Mouse (Mus musculus): ENCODE results near the gene Cdc40.

GRCm38 (mm10) chr10:40885432-40885831 is 2.3 kb upstream of the Cdc40 start:
- TF ChIP-seq CTCF (IDR thresholded peaks at IDR 0.05; ENCODE audit: low read depth, low read length) (no peak), POLR2AphosphoS5 (IDR thresholded peaks at IDR 0.05; ENCODE audit: insufficient replicate concordance, low read depth, low read length) (no peak), GATA1 (IDR thresholded peaks at IDR 0.05; ENCODE audit: borderline replicate concordance, low read length) (no peak), TAL1 (conservative IDR thresholded peaks at IDR 0.05; ENCODE audit: low read depth, low read length) (no peak)

Measured in G1E (cell line).